Mouse (Mus musculus) forebrain, embryonic 15.5 days (tissue): ENCODE measurements around the gene Abtb2. TPM values are rescaled to one million over a fixed set of nuclear protein-coding genes. Genes with fewer than 3 reads are reported as not detected.

Experiments used
- ATAC-seq: fragments of 200-750 bp; cut with Nextera tagmentation; replicated peaks from 2 replicates; pipeline ENCODE4 v1.8.0; 2017; ENCODE audit warnings: mild to moderate bottlenecking, moderate TSS enrichment, moderate library complexity
- H3K27ac ChIP-seq: fragments of 300-500 bp; sonication (generic); replicated peaks from 2 replicates; pipeline ENCODE4 v1.5.1; 2015; ENCODE audit warnings: mild to moderate bottlenecking, inconsistent platforms
- H3K27me3 ChIP-seq: fragments of 300-500 bp; sonication (generic); 2 replicates; pipeline ENCODE4 v1.6.1; 2015; ENCODE audit warnings: inconsistent platforms
- H3K36me3 ChIP-seq: fragments of 300-500 bp; sonication (generic); 2 replicates; pipeline ENCODE4 v1.6.1; 2015; ENCODE audit warnings: mild to moderate bottlenecking, inconsistent platforms
- H3K4me1 ChIP-seq: fragments of 300-500 bp; sonication (generic); 2 replicates; pipeline ENCODE4 v1.6.1; 2015; ENCODE audit warnings: inconsistent platforms
- H3K4me2 ChIP-seq: fragments of 300-500 bp; sonication (generic); replicated peaks from 2 replicates; pipeline ENCODE4 v1.6.1; 2015; ENCODE audit warnings: mild to moderate bottlenecking, inconsistent platforms
- H3K4me3 ChIP-seq: fragments of 300-500 bp; sonication (generic); 2 replicates; pipeline ENCODE4 v1.5.1; 2015; ENCODE audit warnings: mild to moderate bottlenecking, inconsistent platforms
- H3K9ac ChIP-seq: fragments of 300-500 bp; sonication (generic); replicated peaks from 2 replicates; pipeline ENCODE4 v1.6.1; 2015; ENCODE audit warnings: mild to moderate bottlenecking, inconsistent platforms
- H3K9me3 ChIP-seq: fragments of 300-500 bp; sonication (generic); 2 replicates; pipeline ENCODE4 v1.6.1; 2016; ENCODE audit warnings: inconsistent platforms
- WGBS: fragments of 180-500 bp; shearing (Covaris S2); methylation state at CpG from one replicate; pipeline ENCODE4 v1.1.7; 2015; ENCODE audit warnings: mixed read lengths; 5-methylcytosine and 5-hydroxymethylcytosine counted together
- polyA plus RNA-seq: library from polyadenylated mRNA; unstranded; fragments of >200 nt; fragmentation: Nextera tagmentation; extraction: Ambion mirVana; gene quantifications from 2 replicates; pipeline ENCODE4 v1.2.1, GENCODE M21; 2015

Gene Abtb2
- polyA plus RNA-seq, 1 experiment from 2014 or later = 7.4 TPM

DNA sequence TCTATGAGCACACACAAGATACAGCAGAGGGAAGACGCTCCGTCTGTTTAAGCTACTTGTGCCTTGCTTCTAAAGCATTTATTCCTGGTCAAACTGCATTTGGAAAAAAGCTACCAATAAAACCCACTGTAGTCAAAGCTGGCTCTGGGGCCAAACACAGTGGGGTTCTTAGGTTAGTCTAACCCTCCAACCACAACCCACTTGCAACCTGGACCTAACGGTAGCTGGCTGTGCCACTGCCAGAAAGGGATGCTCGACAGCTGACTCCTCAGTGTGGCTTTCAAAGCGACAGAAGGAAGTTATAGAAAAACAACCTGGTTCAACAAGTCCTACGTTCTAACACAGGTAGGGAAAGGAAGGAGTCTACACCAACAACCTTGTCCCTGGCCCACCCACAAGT lies 165.3 kb downstream of the Abtb2 start:
- H3K4me2 ChIP-seq = no peak overlapping the region
- no peak overlapping the region for H3K9ac ChIP-seq
- WGBS = 89% methylated on average over 6 of the region's 6 CpGs
- H3K36me3 ChIP-seq = peaks cover 62% of the 10 kb centered on the region
- H3K9me3 ChIP-seq = no peaks in the 10 kb centered on the region
- no peaks in the 10 kb centered on the region for H3K4me1 ChIP-seq
- no peak overlapping the region for H3K4me3 ChIP-seq
- no peak overlapping the region for H3K27ac ChIP-seq
- no peaks in the 10 kb centered on the region for H3K27me3 ChIP-seq
- no peak for ATAC-seq

DNA sequence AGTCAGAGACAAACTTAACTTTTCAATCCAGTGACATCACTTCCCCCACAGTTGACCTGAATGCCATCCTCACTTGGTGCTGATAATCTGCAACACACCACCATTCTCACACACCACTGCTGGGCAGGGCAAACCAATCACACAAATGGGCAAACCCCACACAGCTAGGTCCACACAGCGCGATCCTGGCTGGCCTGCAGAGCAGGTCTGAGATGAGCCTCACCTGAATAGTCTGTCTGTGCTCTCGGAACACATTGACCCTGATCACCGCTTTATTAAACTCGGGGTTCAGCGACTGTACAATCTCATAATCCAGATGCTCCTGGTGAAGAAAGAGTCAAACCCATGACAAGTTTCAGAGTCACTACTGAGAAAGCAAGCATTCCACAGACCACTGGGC lies 176.7 kb downstream of the Abtb2 start:
- no peak for ATAC-seq
- no peak overlapping the region for H3K4me2 ChIP-seq
- H3K9me3 ChIP-seq = no peaks in the 10 kb centered on the region
- H3K36me3 ChIP-seq = peaks cover 29% of the 10 kb centered on the region
- H3K27me3 ChIP-seq = no peaks in the 10 kb centered on the region
- no peak overlapping the region for H3K4me3 ChIP-seq
- no peak overlapping the region for H3K9ac ChIP-seq
- no peaks in the 10 kb centered on the region for H3K4me1 ChIP-seq
- no peak overlapping the region for H3K27ac ChIP-seq
- WGBS = 97% methylated on average over 6 of the region's 6 CpGs

GRCm38 (mm10) chr2:103743536-103743935 lies 177.4 kb downstream of the Abtb2 start:
- Histone ChIP-seq H3K4me3 (no peak overlapping the region), H3K4me2 (no peak overlapping the region), H3K36me3 (peaks cover 34% of the 10 kb centered on the region), H3K27me3 (no peaks in the 10 kb centered on the region), H3K9ac (no peak overlapping the region), H3K9me3 (no peaks in the 10 kb centered on the region), H3K27ac (no peak overlapping the region), H3K4me1 (no peaks in the 10 kb centered on the region)
- no peak for ATAC-seq
- WGBS = 91% methylated on average over 2 of the region's 2 CpGs

- Histone ChIP-seq H3K9me3 (no peaks in the 10 kb centered on the region), H3K9ac (no peak overlapping the region), H3K4me2 (no peak overlapping the region), H3K36me3 (peaks cover 33% of the 10 kb centered on the region), H3K27me3 (no peaks in the 10 kb centered on the region), H3K27ac (no peak overlapping the region), H3K4me3 (no peak overlapping the region), H3K4me1 (no peaks in the 10 kb centered on the region)
- 0 out of 2 replicates have a peak, but pooled peaks have one; percentile 26 for ATAC-seq
- WGBS = 79% methylated on average over 7 of the region's 7 CpGs
These were observed 177.9 kb downstream of the Abtb2 start for GRCm38 (mm10) chr2:103743988-103744387.

DNA sequence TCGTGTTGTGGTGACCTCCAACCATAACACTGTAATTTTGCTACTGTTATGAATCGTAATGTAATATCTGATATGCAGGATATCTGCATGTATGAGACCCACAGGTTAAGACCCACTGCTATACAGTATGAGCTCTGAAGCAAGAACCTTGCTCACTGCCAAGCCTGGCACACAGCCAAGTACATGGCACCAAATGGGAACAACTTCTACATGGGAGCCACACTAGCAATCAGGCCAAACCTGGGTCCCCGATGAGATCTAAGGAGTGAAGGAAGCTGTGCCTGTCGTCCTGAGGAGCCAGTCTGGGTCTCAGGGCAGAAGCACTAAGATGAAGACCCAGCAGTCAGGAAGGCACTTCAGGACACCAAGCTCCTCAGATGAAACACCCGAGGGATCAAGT lies 179.4 kb downstream of the Abtb2 start:
- H3K9ac ChIP-seq = no peak overlapping the region
- H3K9me3 ChIP-seq = no peaks in the 10 kb centered on the region
- no peak overlapping the region for H3K4me2 ChIP-seq
- 83% methylated on average over 5 of the region's 5 CpGs for WGBS
- H3K4me3 ChIP-seq = no peak overlapping the region
- ATAC-seq = no peak
- no peaks in the 10 kb centered on the region for H3K4me1 ChIP-seq
- no peak overlapping the region for H3K27ac ChIP-seq
- H3K27me3 ChIP-seq = no peaks in the 10 kb centered on the region
- peaks cover 41% of the 10 kb centered on the region for H3K36me3 ChIP-seq

- ATAC-seq = no peak
- Histone ChIP-seq H3K4me3 (no peak overlapping the region), H3K9ac (no peak overlapping the region), H3K4me2 (no peak overlapping the region), H3K36me3 (peaks cover 42% of the 10 kb centered on the region), H3K4me1 (no peaks in the 10 kb centered on the region), H3K27ac (no peak overlapping the region), H3K9me3 (no peaks in the 10 kb centered on the region), H3K27me3 (no peaks in the 10 kb centered on the region)
- 89% methylated on average over 2 of the region's 2 CpGs for WGBS
These were observed 180.0 kb downstream of the Abtb2 start for GRCm38 (mm10) chr2:103746096-103746495.

DNA sequence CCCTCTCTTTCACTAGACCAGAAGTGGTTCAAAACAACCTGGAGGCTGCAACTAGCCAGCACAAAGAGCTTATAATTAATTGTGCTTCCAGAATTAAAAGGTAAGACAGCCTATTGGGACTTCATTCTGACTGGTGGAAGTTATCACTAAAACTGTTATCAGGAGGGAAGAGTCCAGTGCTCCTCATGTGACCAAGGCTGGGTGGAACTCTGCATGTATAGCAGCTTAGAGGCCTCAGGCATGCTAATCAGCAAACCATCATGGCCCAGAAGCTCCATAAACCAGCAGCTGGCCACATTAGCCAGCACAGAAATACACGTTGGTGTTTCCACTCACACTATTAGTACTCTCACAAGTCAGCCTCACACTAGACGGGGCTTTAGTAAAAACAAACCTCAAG lies 180.7 kb downstream of the Abtb2 start:
- no peak for ATAC-seq
- Histone ChIP-seq H3K9me3 (no peaks in the 10 kb centered on the region), H3K4me3 (no peak overlapping the region), H3K36me3 (peaks cover 46% of the 10 kb centered on the region), H3K4me1 (no peaks in the 10 kb centered on the region), H3K4me2 (no peak overlapping the region), H3K27ac (no peak overlapping the region), H3K27me3 (no peaks in the 10 kb centered on the region), H3K9ac (no peak overlapping the region)
- WGBS = 88% methylated on average over 2 of the region's 2 CpGs

GRCm38 (mm10) chr2:103747891-103748290 lies 181.8 kb downstream of the Abtb2 start:
- WGBS = 92% methylated on average over 9 of the region's 9 CpGs

DNA sequence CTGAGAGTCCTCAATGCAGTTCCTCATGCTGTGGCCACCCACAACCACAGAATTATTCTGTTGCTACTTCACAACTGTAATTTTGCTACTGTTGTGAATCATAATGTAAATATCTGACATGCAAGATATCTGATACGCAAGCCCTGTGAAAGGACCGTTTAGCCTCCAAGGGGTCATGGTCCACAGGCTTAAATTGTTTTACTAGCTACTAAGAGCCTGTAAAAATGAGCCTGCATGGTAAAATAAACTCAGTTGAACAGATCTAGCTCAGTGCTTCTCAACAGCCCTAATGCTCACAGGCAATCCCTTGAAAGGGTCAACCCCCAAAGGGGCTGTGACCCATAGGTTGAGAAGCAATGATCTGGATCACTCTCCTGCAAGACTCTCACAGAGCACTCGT lies 183.0 kb downstream of the Abtb2 start:
- Histone ChIP-seq H3K36me3 (peaks cover 61% of the 10 kb centered on the region), H3K4me2 (no peak overlapping the region), H3K27ac (no peak overlapping the region), H3K4me1 (no peaks in the 10 kb centered on the region), H3K9me3 (no peaks in the 10 kb centered on the region), H3K9ac (no peak overlapping the region), H3K4me3 (no peak overlapping the region), H3K27me3 (no peaks in the 10 kb centered on the region)
- 97% methylated on average over 3 of the region's 3 CpGs for WGBS
- no peak for ATAC-seq

More at GRCm38 (mm10) chr2:103747891-103748290, 181.8 kb downstream of the Abtb2 start:
- Histone ChIP-seq H3K4me2 (no peak overlapping the region), H3K27me3 (no peaks in the 10 kb centered on the region), H3K27ac (no peak overlapping the region), H3K4me1 (no peaks in the 10 kb centered on the region), H3K9ac (no peak overlapping the region), H3K36me3 (peaks cover 50% of the 10 kb centered on the region), H3K4me3 (no peak overlapping the region), H3K9me3 (no peaks in the 10 kb centered on the region)
- no peak for ATAC-seq

DNA sequence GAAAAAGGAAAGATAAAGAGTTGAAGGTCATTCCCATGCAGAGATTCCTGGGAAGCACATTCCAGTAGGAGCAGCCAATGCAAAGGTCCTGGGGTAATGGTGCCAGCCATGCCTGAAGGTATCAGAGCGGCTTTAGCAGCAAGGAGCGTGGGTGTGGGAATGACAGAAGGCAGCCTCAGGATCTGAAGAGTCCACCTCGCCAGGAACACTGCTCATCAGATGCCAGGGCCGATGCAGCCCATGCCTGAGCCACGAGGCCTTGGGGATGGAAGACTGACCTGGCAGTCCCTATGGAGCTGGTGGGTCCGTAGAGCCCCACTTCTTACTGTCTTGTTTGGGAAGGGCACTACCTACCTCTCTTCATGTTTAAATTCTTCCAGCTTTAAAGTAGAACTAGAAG lies 185.7 kb downstream of the Abtb2 start:
- 96% methylated on average over 6 of the region's 6 CpGs for WGBS
- Histone ChIP-seq H3K36me3 (peaks cover 65% of the 10 kb centered on the region), H3K4me2 (no peak overlapping the region), H3K4me3 (no peak overlapping the region), H3K4me1 (no peaks in the 10 kb centered on the region), H3K9me3 (no peaks in the 10 kb centered on the region), H3K27me3 (no peaks in the 10 kb centered on the region), H3K27ac (no peak overlapping the region), H3K9ac (no peak overlapping the region)
- no peak for ATAC-seq

DNA sequence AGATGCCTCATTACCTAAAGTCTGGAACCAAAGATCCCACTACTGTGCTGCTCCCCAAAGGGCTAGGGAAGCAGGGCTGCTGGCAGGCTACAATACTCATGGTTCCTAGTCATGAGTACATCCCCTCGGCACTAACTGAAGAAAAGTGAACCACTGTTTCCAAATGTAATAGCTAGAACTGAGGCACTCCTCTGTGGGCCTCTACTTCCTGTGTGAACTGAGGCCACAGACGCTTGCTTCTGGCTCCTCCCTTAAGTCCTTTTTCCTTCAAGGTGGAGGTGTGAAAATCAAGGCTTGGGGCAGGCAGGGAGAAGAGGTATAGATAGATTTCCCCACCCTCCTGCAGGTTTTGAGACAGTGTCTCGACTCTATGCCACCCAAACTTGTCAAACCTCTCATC lies 188.5 kb downstream of the Abtb2 start:
- Histone ChIP-seq H3K27ac (no peak overlapping the region), H3K4me3 (no peak overlapping the region), H3K36me3 (peaks cover 48% of the 10 kb centered on the region), H3K9me3 (no peaks in the 10 kb centered on the region), H3K4me1 (peaks cover 3% of the 10 kb centered on the region; the same call in 1 of the 2 replicates), H3K9ac (no peak overlapping the region), H3K4me2 (no peak overlapping the region), H3K27me3 (no peaks in the 10 kb centered on the region)
- 91% methylated on average over 3 of the region's 3 CpGs for WGBS
- no peak for ATAC-seq

DNA sequence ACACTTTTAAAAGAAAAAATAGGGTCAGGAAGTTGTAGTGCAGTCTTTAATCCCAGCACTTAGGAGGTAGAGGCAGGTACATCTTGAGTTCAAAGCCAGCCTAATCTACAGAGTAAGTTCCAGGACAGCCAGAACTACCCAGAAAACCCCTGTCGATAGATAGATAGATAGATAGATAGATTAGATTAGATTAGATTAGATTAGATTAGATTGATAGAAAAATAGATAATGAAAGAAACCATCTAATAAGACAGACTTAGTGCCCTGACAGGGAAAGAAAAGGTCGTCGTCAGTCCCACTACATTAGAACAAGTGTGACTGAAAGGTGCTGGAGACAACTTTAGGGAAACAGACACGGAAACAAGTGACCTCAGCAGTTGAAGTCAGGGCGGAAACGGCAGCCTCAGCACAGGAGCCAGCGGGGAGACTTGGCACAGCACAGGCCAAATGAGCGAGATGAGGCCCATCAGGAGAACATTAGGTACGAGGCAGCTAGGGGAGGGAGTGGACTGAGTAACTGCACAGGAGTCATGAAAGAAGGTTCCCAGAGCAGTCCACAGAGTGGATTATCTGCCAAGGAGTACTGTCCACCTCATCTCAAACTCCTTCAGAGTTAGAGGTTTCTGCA lies 189.5 kb downstream of the Abtb2 start:
- WGBS = 93% methylated on average over 9 of the region's 9 CpGs
- Histone ChIP-seq H3K9me3 (no peaks in the 10 kb centered on the region), H3K4me2 (no peak overlapping the region), H3K4me3 (no peak overlapping the region), H3K27me3 (no peaks in the 10 kb centered on the region), H3K27ac (no peak overlapping the region), H3K36me3 (peaks cover 38% of the 10 kb centered on the region), H3K9ac (no peak overlapping the region), H3K4me1 (peaks cover 12% of the 10 kb centered on the region)
- ATAC-seq = no peak

- H3K36me3 ChIP-seq = peaks cover 26% of the 10 kb centered on the region
- ATAC-seq = peak; percentile 20
- peak overlapping the region; percentile 93 for H3K4me3 ChIP-seq
- peak overlapping the region; percentile 84 for H3K4me2 ChIP-seq
- no peaks in the 10 kb centered on the region for H3K9me3 ChIP-seq
- WGBS = under 1% methylated on average over 12 of the region's 12 CpGs
- H3K27me3 ChIP-seq = no peaks in the 10 kb centered on the region
- H3K4me1 ChIP-seq = peaks cover 24% of the 10 kb centered on the region
- peak overlapping the region; percentile 71 for H3K9ac ChIP-seq
- peak overlapping the region; percentile 79 for H3K27ac ChIP-seq
These were observed 194.3 kb downstream of the Abtb2 start for GRCm38 (mm10) chr2:103760421-103760820.
